Mouse (Mus musculus): ENCODE data around the gene Col4a3bp. TPM values are rescaled to one million over a fixed set of nuclear protein-coding genes. Genes with fewer than 3 reads are reported as not detected.

Col4a3bp gene
- 6.5 and 6.7 TPM in 2 replicates for polyA plus RNA-seq (2015; fragmentation: Nextera tagmentation; extraction: Ambion mirVana)

DNA sequence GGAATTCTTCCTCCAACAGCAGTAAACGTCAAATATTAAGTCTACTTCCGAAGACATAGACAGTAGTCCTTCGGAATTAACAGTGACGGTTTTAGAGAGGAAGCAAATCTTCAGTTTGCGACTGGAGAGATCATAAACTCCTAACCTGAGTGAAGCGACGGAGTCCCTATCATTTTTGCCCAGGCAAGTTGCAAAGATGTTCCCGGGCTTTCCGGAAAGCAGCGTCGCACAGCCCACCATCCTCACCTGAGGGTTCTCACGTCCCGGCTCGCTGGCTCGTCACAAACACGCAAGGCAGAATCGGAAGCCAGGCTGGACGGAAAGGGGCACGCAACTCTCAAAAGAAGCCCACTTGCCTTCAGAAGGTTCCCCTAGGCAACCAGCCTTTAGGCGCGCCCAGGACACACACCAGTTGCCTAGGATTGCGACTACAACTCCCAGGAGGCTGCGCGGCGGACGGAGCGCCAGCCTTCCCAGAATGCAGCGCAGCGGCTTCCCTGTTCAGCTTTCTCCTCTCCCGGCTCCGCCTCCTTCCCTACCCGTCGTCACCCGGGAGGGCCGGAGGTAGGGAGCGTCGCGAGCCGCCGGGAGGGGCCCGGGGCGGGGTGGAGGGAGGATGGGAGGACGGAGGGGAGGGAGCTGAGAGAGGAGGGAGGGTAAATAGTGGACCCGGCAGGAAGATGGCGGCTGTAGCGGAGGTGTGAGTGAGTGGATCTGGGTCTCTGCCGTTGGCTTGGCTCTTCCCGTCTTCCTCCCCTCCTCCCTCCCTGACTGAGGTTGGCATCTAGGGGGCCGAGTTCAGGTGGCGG lies at the start of gene Col4a3bp, which contains the start of gene Polk:
Gene Col4a3bp, plus strand, starts transcription at position 538 of the 809 bp plus-strand sequence.
Gene Polk, minus strand, starts transcription at position 499 of the 809 bp plus-strand sequence.
- Histone ChIP-seq H3K9me3 (replicated peaks; ENCODE audit: low read length) (no peaks in the 10 kb centered on the region), H3K4me3 (replicated peaks; ENCODE audit: low read depth, low read length) (peak within 1 kb of the TSS; percentile 86), H3K36me3 (ENCODE audit: insufficient read depth, low read length) (no peaks in the 10 kb centered on the region), H3K4me1 (replicated peaks; ENCODE audit: insufficient read depth, low read length) (no peaks in the 10 kb centered on the region; the same call in 1 of the 2 replicates), H3K27ac (peak within 1 kb of the TSS; percentile 93), H3K4me2 (ENCODE audit: low read length) (peak within 1 kb of the TSS; percentile 68), H3K27me3 (ENCODE audit: insufficient read depth, low read length) (no peaks in the 10 kb centered on the region), H3K9ac (ENCODE audit: low read depth, low read length) (peak within 1 kb of the TSS; percentile 94)
- peak; percentile 99 for ATAC-seq (replicated peaks; ENCODE audit: low FRiP score, low read depth)
- TF ChIP-seq CTCF (IDR thresholded peaks at IDR 0.05; ENCODE audit: low read depth): no peak
- WGBS: under 1% methylated on average over 41 of the region's 50 CpGs
- peak; percentile 99 for DNase-seq (ENCODE audit: low spot score)

DNA sequence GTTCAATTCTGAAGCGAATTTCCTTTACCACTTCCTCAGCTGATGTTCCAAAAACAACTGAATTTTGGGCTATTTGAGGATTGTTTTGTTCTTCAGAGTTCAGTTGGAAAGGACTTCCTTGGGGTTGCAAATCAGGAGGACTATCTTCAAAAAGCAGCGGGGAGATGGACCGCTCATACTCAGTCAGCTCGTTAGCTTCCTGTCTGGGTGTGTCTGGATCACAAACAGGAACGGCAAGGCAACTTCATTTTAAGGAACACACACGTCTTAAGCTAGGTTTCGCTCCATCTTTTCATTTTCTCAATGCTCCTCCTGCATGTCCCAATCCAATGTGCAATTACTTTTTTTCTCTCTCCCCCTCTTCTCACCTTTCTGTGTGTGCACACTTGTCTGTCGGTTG lies 45.8 kb upstream of the Col4a3bp start:
- 76% methylated on average over 8 of the region's 8 CpGs for WGBS
- no peaks in the 10 kb centered on the region for H3K27me3 ChIP-seq (ENCODE audit: insufficient read depth, low read length)

DNA sequence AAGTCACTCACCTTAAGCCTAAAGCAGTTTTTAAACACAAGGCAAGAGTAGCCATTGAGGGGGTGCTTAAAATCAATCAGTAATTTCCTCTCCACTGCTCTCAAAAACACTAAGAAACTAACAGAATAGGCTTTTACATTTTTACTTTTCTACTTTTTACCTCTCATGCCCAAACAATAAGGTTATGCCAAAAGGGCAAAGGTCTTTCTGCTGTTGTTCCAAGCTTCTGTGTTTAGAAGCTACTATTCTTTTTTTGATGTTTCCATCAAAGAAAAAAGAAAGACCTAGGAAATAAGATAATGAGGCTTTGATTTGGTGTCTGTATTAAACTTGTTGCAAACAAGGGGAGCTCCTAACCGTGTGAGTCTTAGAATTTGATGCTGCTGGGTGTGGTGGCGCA lies 42.5 kb upstream of the Col4a3bp start:
- no peak for TF ChIP-seq CTCF (IDR thresholded peaks at IDR 0.05; ENCODE audit: low read depth)
- H3K9ac ChIP-seq (ENCODE audit: low read depth, low read length): no peak overlapping the region
- no peaks in the 10 kb centered on the region for H3K27me3 ChIP-seq (ENCODE audit: insufficient read depth, low read length)
- no peak for ATAC-seq (replicated peaks; ENCODE audit: low FRiP score, low read depth)
- no peaks in the 10 kb centered on the region for H3K4me1 ChIP-seq (replicated peaks; ENCODE audit: insufficient read depth, low read length)
- H3K9me3 ChIP-seq (replicated peaks; ENCODE audit: low read length): no peaks in the 10 kb centered on the region
- peaks cover 8% of the 10 kb centered on the region; the same call in 1 of the 2 replicates for H3K36me3 ChIP-seq (ENCODE audit: insufficient read depth, low read length)
- no peak overlapping the region for H3K4me3 ChIP-seq (replicated peaks; ENCODE audit: low read depth, low read length)
- H3K4me2 ChIP-seq (ENCODE audit: low read length): no peak overlapping the region
- DNase-seq (ENCODE audit: low spot score): no peak
- 89% methylated on average over 2 of the region's 2 CpGs for WGBS
- H3K27ac ChIP-seq: no peak overlapping the region

More for the DNA sequence above, 45.8 kb upstream of the Col4a3bp start:
- Histone ChIP-seq H3K9me3 (replicated peaks; ENCODE audit: low read length) (no peaks in the 10 kb centered on the region), H3K4me2 (ENCODE audit: low read length) (no peak overlapping the region), H3K4me3 (replicated peaks; ENCODE audit: low read depth, low read length) (no peak overlapping the region), H3K36me3 (ENCODE audit: insufficient read depth, low read length) (peaks cover 8% of the 10 kb centered on the region; the same call in 1 of the 2 replicates), H3K27ac (no peak overlapping the region), H3K4me1 (replicated peaks; ENCODE audit: insufficient read depth, low read length) (no peaks in the 10 kb centered on the region), H3K9ac (ENCODE audit: low read depth, low read length) (no peak overlapping the region)
- DNase-seq (ENCODE audit: low spot score): no peak
- TF ChIP-seq CTCF (IDR thresholded peaks at IDR 0.05; ENCODE audit: low read depth): no peak
- no peak for ATAC-seq (replicated peaks; ENCODE audit: low FRiP score, low read depth)

DNA sequence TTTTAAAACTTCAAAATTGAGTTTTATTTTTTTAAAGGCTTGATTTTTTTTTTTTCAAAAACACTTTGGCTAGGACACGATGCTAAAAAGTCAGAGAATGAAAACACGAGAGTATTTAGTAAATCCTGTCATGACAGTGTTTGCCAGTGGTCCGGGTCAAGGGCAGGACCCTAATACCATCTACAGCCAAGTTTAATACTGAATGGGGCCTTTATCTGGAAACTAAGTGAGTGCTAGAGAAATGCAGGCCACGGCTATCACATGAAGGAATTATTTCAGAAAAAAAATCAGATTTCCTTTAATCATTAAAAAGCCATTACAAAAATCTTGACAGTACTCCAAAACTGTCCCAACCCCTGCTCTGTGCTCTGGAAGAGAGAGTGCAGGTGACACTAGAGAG lies 36.8 kb upstream of the Col4a3bp start:
- TF ChIP-seq CTCF (IDR thresholded peaks at IDR 0.05; ENCODE audit: low read depth): no peak
- H3K9ac ChIP-seq (ENCODE audit: low read depth, low read length): no peak overlapping the region
- no peak overlapping the region for H3K4me3 ChIP-seq (replicated peaks; ENCODE audit: low read depth, low read length)
- H3K4me2 ChIP-seq (ENCODE audit: low read length): no peak overlapping the region
- DNase-seq (ENCODE audit: low spot score) (no peak), ATAC-seq (replicated peaks; ENCODE audit: low FRiP score, low read depth) (no peak)
- no peaks in the 10 kb centered on the region for H3K4me1 ChIP-seq (replicated peaks; ENCODE audit: insufficient read depth, low read length)
- no peak overlapping the region for H3K27ac ChIP-seq
- no peaks in the 10 kb centered on the region for H3K27me3 ChIP-seq (ENCODE audit: insufficient read depth, low read length)
- 83% methylated on average over 4 of the region's 4 CpGs for WGBS
- no peaks in the 10 kb centered on the region for H3K9me3 ChIP-seq (replicated peaks; ENCODE audit: low read length)
- no peaks in the 10 kb centered on the region for H3K36me3 ChIP-seq (ENCODE audit: insufficient read depth, low read length)

DNA sequence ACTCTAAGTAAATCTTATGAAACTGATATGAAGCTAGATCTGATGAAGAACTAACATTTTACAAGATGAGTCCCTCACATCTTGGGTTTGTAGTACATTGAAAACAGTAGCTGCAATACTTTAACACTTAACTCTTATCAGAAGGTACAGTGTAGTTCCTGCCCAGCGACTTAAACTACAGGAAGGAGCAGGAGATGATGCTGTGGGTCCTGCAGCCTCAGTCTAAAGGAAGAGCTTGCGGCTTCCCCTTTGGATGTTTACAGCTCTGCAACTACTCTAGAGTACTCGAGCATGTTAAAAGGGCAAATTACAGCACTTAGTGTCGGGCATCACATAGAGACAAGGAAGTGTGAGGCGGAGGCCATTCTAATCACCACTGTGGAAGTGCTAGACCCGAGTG lies 36.1 kb upstream of the Col4a3bp start:
- Histone ChIP-seq H3K27ac (no peak overlapping the region), H3K36me3 (ENCODE audit: insufficient read depth, low read length) (no peaks in the 10 kb centered on the region), H3K27me3 (ENCODE audit: insufficient read depth, low read length) (no peaks in the 10 kb centered on the region), H3K4me2 (ENCODE audit: low read length) (no peak overlapping the region), H3K4me1 (replicated peaks; ENCODE audit: insufficient read depth, low read length) (no peaks in the 10 kb centered on the region; the same call in 1 of the 2 replicates), H3K9ac (ENCODE audit: low read depth, low read length) (no peak overlapping the region), H3K9me3 (replicated peaks; ENCODE audit: low read length) (no peaks in the 10 kb centered on the region), H3K4me3 (replicated peaks; ENCODE audit: low read depth, low read length) (no peak overlapping the region)
- TF ChIP-seq CTCF (IDR thresholded peaks at IDR 0.05; ENCODE audit: low read depth): no peak
- no peak for ATAC-seq (replicated peaks; ENCODE audit: low FRiP score, low read depth)
- 55% methylated on average over 6 of the region's 6 CpGs for WGBS
- no peak for DNase-seq (ENCODE audit: low spot score)

DNA sequence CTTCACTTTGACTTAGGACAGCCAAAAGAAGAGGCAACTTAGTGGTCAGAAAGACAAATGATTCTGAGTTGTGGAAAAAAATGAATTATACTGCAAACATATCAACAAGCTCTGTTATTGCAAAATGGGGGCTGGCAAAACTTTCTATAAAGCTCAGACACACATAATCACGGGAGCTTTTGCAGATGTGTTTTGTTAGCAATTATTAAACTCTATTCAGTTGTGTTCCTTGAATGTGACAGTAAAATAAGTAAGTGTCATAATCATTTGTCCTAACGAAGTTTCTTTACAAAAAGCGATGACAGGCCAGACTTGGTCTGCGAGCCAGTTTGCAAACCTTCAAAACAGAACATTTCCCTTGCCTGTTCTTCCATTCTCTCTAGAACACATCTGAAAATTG lies 34.9 kb upstream of the Col4a3bp start:
- no peaks in the 10 kb centered on the region for H3K36me3 ChIP-seq (ENCODE audit: insufficient read depth, low read length)
- DNase-seq (ENCODE audit: low spot score) (no peak), ATAC-seq (replicated peaks; ENCODE audit: low FRiP score, low read depth) (no peak)
- no peak overlapping the region for H3K4me2 ChIP-seq (ENCODE audit: low read length)
- H3K27me3 ChIP-seq (ENCODE audit: insufficient read depth, low read length): no peaks in the 10 kb centered on the region
- no peak overlapping the region for H3K27ac ChIP-seq
- no peak overlapping the region for H3K9ac ChIP-seq (ENCODE audit: low read depth, low read length)
- no peaks in the 10 kb centered on the region; the same call in 1 of the 2 replicates for H3K4me1 ChIP-seq (replicated peaks; ENCODE audit: insufficient read depth, low read length)
- no peaks in the 10 kb centered on the region for H3K9me3 ChIP-seq (replicated peaks; ENCODE audit: low read length)
- no peak overlapping the region for H3K4me3 ChIP-seq (replicated peaks; ENCODE audit: low read depth, low read length)
- no peak for TF ChIP-seq CTCF (IDR thresholded peaks at IDR 0.05; ENCODE audit: low read depth)
- WGBS: 86% methylated on average over 4 of the region's 4 CpGs

Data from kidney, postnatal 0 days (tissue).